Mouse (Mus musculus) small intestine, adult 2 months (tissue): ENCODE results near the gene Neurl3.

Experiments
- CTCF ChIP-seq: fragments of 200-500 bp; IDR thresholded peaks from 2 replicates; pipeline ENCODE4 v1.5.1; 2012; ENCODE audit warnings: low read depth, mild to moderate bottlenecking, control low read depth, inconsistent platforms, low read length, moderate library complexity, mixed read lengths; ENCODE audit not compliant: insufficient replicate concordance, insufficient read length; ENCODE audit errors: extremely low read depth
- POLR2A ChIP-seq: fragments of 200-500 bp; IDR thresholded peaks from 2 replicates; pipeline ENCODE4 v1.6.1; 2012; ENCODE audit warnings: low read depth, mild to moderate bottlenecking, control low read depth, inconsistent platforms, low read length, moderate library complexity

DNA sequence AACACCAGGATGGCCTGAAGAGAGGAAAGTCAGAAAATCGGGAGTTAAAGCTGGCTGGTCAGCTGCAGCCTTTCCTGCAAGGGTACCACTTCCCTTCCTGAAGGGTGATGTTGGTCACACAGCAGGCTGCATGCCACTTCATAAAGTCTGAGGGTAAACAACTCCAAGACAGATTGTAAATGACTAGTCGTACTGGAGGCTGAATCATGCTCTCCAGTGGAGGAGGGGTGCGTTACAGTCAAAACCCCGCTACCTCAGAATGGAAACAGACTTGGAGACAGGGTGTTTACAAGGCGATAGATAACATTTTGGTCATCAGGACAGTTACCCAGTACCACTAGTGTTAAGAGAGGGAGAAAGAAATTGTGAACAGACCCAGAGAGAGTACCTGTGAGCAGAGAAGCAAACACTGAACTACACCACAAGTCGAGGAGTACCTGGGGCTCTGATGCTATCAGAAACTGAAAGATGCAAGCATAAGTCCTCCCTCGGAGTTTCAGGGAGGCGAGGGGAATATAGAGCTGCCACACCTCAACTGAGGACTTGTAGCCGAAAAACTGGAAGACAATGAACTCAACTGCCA, 39.3 kb downstream of the Neurl3 start:
- TF ChIP-seq CTCF (no peak), POLR2A (no peak)
